Mouse (Mus musculus): ENCODE measurements around the gene Fgf9. TPM values are rescaled to one million over a fixed set of nuclear protein-coding genes. Genes with fewer than 3 reads are reported as not detected.

The Fgf9 gene
- 1.9 TPM for polyA plus RNA-seq (2014; fragmentation: Illumina TruSeq; extraction: RNeasy Lipid Tissue Mini Kit (QIAGEN cat#74804); ENCODE audit: low read depth, low replicate concordance)

GRCm38 (mm10) chr14:58070481-58071119 lies at the start of gene Fgf9:
Fgf9 (plus strand) TSS chr14:58070547.

Other genes with a start within 250 kb of the Fgf9 start
- 1.5 TPM for gene Ska3, start 244.4 kb upstream of the Fgf9 start, polyA plus RNA-seq (2014; fragmentation: Illumina TruSeq; extraction: RNeasy Lipid Tissue Mini Kit (QIAGEN cat#74804); ENCODE audit: low read depth, low replicate concordance)
- 56.1 TPM for gene Mrpl57, start 244.3 kb upstream of the Fgf9 start, polyA plus RNA-seq (2014; fragmentation: Illumina TruSeq; extraction: RNeasy Lipid Tissue Mini Kit (QIAGEN cat#74804); ENCODE audit: low read depth, low replicate concordance)
- 35.8 TPM for gene Zdhhc20, start 180.3 kb upstream of the Fgf9 start, polyA plus RNA-seq (2014; fragmentation: Illumina TruSeq; extraction: RNeasy Lipid Tissue Mini Kit (QIAGEN cat#74804); ENCODE audit: low read depth, low replicate concordance)
- 41.9 TPM for gene Micu2, start 71.3 kb upstream of the Fgf9 start, polyA plus RNA-seq (2014; fragmentation: Illumina TruSeq; extraction: RNeasy Lipid Tissue Mini Kit (QIAGEN cat#74804); ENCODE audit: low read depth, low replicate concordance)